Mouse (Mus musculus) bone marrow macrophage, adult 2 months (primary cell): Measurements from ENCODE around the gene Dis3l2.

Experiments used
- CTCF ChIP-seq: IDR thresholded peaks from 2 replicates; pipeline ENCODE4 v1.5.1; 2012; ENCODE audit warnings: low read depth, mild to moderate bottlenecking, low read length, moderate library complexity
- POLR2A ChIP-seq: IDR thresholded peaks from 2 replicates; pipeline ENCODE4 v1.6.1; 2012; ENCODE audit warnings: mild to moderate bottlenecking, low read depth, low read length, borderline replicate concordance

- TF ChIP-seq CTCF (no peak), POLR2A (no peak)
Observed at GRCm38 (mm10) chr1:86986372-86986771, 282.8 kb downstream of the Dis3l2 start.
